Mouse (Mus musculus) myocyte (in vitro differentiated cells): ENCODE data around the gene Fam222a.

Source experiments
- CEBPB ChIP-seq: IDR thresholded peaks from 2 replicates; pipeline ENCODE4 v1.6.1; 2011; ENCODE audit warnings: mild to moderate bottlenecking, moderate library complexity; ENCODE audit not compliant: poor library complexity, insufficient read depth, severe bottlenecking
- E2F4 ChIP-seq: IDR thresholded peaks from one replicate; pipeline ENCODE4 v1.6.1; 2011; ENCODE audit warnings: mild to moderate bottlenecking, control low read depth, moderate library complexity; ENCODE audit not compliant: insufficient read depth
- MYOD1 ChIP-seq, 3 experiments: IDR thresholded peaks; one replicate each; pipeline ENCODE4 v1.6.1; 2011; ENCODE audit warnings: control low read depth in 2 of 3, low read depth in 2 of 3, mild to moderate bottlenecking in 2 of 3, moderate library complexity in 1 of 3; ENCODE audit not compliant: insufficient read length in 2 of 3, control insufficient read depth in 1 of 3
- POLR2A ChIP-seq: IDR thresholded peaks from one replicate; pipeline ENCODE4 v1.6.1; 2011; ENCODE audit warnings: low read depth, mild to moderate bottlenecking, control low read depth, moderate library complexity; ENCODE audit not compliant: insufficient read length
- TCF12 ChIP-seq: IDR thresholded peaks from one replicate; pipeline ENCODE4 v1.6.1; 2011; ENCODE audit warnings: mild to moderate bottlenecking, control low read depth; ENCODE audit not compliant: poor library complexity, insufficient read depth, severe bottlenecking
- USF1 ChIP-seq: IDR thresholded peaks from one replicate; pipeline ENCODE4 v1.6.1; 2011; ENCODE audit warnings: low read depth, mild to moderate bottlenecking, control low read depth, moderate library complexity

DNA sequence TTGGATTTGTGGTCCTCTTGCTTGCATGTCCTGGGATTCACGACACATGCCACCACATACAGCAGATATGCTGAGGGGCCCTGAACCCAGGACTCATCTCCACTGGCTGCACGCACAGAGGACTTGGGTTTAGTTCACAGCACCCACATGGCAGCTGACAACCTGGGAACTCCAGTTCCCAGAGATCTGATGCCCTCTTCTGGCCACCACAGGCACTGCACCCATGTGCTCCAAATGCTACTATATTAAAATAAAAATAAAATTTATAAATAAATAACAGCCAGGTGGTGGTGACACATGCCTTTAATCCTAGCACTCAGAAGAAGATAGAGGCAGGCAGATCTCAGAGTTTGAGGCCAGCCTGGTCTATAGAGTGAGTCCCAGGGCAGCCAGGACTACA is 12.4 kb upstream of the Fam222a start:
- TF ChIP-seq E2F4: no peak
- TF ChIP-seq POLR2A: no peak
- no peak for TF ChIP-seq CEBPB
- no peak for TF ChIP-seq USF1
- no peak for TF ChIP-seq TCF12
- no peak for TF ChIP-seq MYOD1 (IDR thresholded peaks at IDR 0.05; ENCODE audit: control insufficient read depth in 1 of 3, insufficient read length in 2 of 3, low read depth in 2 of 3)
